8 mouse cellular contexts compared by ENCODE assay signal in the genomic region with DNA sequence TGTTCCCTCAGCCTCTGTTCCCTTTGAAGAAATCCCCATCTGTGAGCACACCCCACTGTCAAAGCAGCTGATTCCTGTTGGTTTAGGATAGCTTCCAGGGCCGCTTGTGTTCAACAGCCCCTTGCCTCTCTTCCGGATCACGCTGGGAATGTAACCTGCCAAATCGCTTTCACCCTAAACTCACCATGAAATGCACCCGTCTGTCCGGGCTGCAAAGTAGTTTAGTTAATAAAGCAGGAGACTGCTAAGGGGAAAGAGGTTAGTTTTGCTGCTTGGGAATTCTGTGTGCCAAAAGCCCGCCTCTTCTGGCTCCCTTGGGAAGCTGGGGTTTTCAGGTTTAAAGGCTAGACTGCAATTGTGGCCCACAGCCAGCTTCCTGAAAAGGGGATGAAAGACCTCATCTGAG.
DNase-seq lines count a peak whose midpoint lies in the region; ATAC-seq and TF ChIP-seq lines count a peak whose summit lies in the region.

No protein-coding gene starts in this region.

- WGBS in liver, adult 2 months, result 24% methylated on average over 7 of the region's 7 CpGs
- 31% methylated on average over 7 of the region's 7 CpGs for WGBS in liver, embryonic 12.5 days (ENCODE audit: insufficient replicate concordance)
- WGBS in heart, embryonic 10.5 days, result 15% methylated on average over 7 of the region's 7 CpGs
- WGBS in kidney, embryonic 15.5 days, result 7% methylated on average over 7 of the region's 7 CpGs
- WGBS in midbrain, embryonic 15.5 days, result 8% methylated on average over 7 of the region's 7 CpGs
- 22% methylated on average over 7 of the region's 7 CpGs for WGBS in intestine, embryonic 16.5 days

- no peaks in the 10 kb centered on the region for H3K27me3 ChIP-seq in liver, adult 2 months (ENCODE audit: control insufficient read depth, insufficient read depth, low read length)
- no peaks in the 10 kb centered on the region for H3K27me3 ChIP-seq in liver, embryonic 12.5 days (replicated peaks)
- H3K27me3 ChIP-seq in heart, embryonic 10.5 days (ENCODE audit: insufficient read depth, poor library complexity, severe bottlenecking), result no peaks in the 10 kb centered on the region
- no peaks in the 10 kb centered on the region for H3K27me3 ChIP-seq in kidney, embryonic 15.5 days
- H3K27me3 ChIP-seq in midbrain, embryonic 15.5 days (replicated peaks), result 0 out of 2 replicates have a peak, but pooled peaks cover 2% of the 10 kb centered on the region
- no peaks in the 10 kb centered on the region for H3K27me3 ChIP-seq in intestine, embryonic 16.5 days (replicated peaks; ENCODE audit: control insufficient read depth, insufficient read depth, low read length)

- H3K4me3 ChIP-seq in liver, adult 2 months (ENCODE audit: insufficient read depth, low read depth, low read length), result 0 out of 2 replicates have a peak overlapping the region, but pooled peaks have one; percentile 28
- no peak overlapping the region for H3K4me3 ChIP-seq in liver, embryonic 12.5 days
- peak overlapping the region; percentile 37 for H3K4me3 ChIP-seq in heart, embryonic 10.5 days
- H3K4me3 ChIP-seq in kidney, embryonic 15.5 days (replicated peaks), result no peak overlapping the region
- no peak overlapping the region for H3K4me3 ChIP-seq in midbrain, embryonic 15.5 days
- H3K4me3 ChIP-seq in intestine, embryonic 16.5 days (ENCODE audit: low read length), result no peak overlapping the region

- no peak overlapping the region for H3K27ac ChIP-seq in liver, adult 2 months (replicated peaks; ENCODE audit: insufficient read depth, low read depth, low read length)
- H3K27ac ChIP-seq in liver, embryonic 12.5 days, result no peak overlapping the region
- H3K27ac ChIP-seq in heart, embryonic 10.5 days, result no peak overlapping the region
- H3K27ac ChIP-seq in kidney, embryonic 15.5 days, result no peak overlapping the region
- H3K27ac ChIP-seq in midbrain, embryonic 15.5 days, result no peak overlapping the region
- no peak overlapping the region for H3K27ac ChIP-seq in intestine, embryonic 16.5 days (ENCODE audit: low read length)

- H3K4me2 ChIP-seq in liver, embryonic 12.5 days, result no peak overlapping the region
- peak overlapping the region; percentile 42 for H3K4me2 ChIP-seq in kidney, embryonic 15.5 days
- H3K4me2 ChIP-seq in midbrain, embryonic 15.5 days, result peak overlapping the region; percentile 20
- no peak overlapping the region for H3K4me2 ChIP-seq in intestine, embryonic 16.5 days (ENCODE audit: low read depth, low read length)

- H3K9me3 ChIP-seq in liver, embryonic 12.5 days (replicated peaks), result no peaks in the 10 kb centered on the region
- H3K9me3 ChIP-seq in heart, embryonic 10.5 days, result no peaks in the 10 kb centered on the region
- no peaks in the 10 kb centered on the region for H3K9me3 ChIP-seq in kidney, embryonic 15.5 days (replicated peaks)
- H3K9me3 ChIP-seq in midbrain, embryonic 15.5 days, result no peaks in the 10 kb centered on the region
- H3K9me3 ChIP-seq in intestine, embryonic 16.5 days (ENCODE audit: control insufficient read depth, low read length), result no peaks in the 10 kb centered on the region

- H3K4me1 ChIP-seq in liver, adult 2 months (ENCODE audit: control insufficient read depth, insufficient read depth, low read length), result no peaks in the 10 kb centered on the region
- H3K4me1 ChIP-seq in liver, embryonic 12.5 days, result no peaks in the 10 kb centered on the region
- H3K4me1 ChIP-seq in heart, embryonic 10.5 days, result no peaks in the 10 kb centered on the region
- peaks cover 10% of the 10 kb centered on the region; the same call in 1 of the 2 replicates for H3K4me1 ChIP-seq in kidney, embryonic 15.5 days
- 0 out of 2 replicates have a peak, but pooled peaks cover 4% of the 10 kb centered on the region for H3K4me1 ChIP-seq in midbrain, embryonic 15.5 days
- H3K4me1 ChIP-seq in intestine, embryonic 16.5 days (ENCODE audit: control insufficient read depth, insufficient read depth, low read length), result no peaks in the 10 kb centered on the region

- no peak overlapping the region for H3K9ac ChIP-seq in liver, adult 2 months (ENCODE audit: low read depth, low read length)
- no peak overlapping the region for H3K9ac ChIP-seq in liver, embryonic 12.5 days
- H3K9ac ChIP-seq in kidney, embryonic 15.5 days, result no peak overlapping the region
- H3K9ac ChIP-seq in midbrain, embryonic 15.5 days, result no peak overlapping the region
- H3K9ac ChIP-seq in intestine, embryonic 16.5 days (ENCODE audit: low read depth, low read length), result no peak overlapping the region

- ATAC-seq in liver, embryonic 12.5 days, result no peak
- no peak for ATAC-seq in kidney, embryonic 15.5 days (replicated peaks; ENCODE audit: low FRiP score)
- ATAC-seq in midbrain, embryonic 15.5 days (replicated peaks), result peak; percentile 76
- no peak for ATAC-seq in megakaryocyte progenitor cell, adult 5-6 weeks (replicated peaks; ENCODE audit: poor library complexity)
- no peak for ATAC-seq in intestine, embryonic 16.5 days

- TF ChIP-seq POLR2A in liver, adult 2 months (IDR thresholded peaks at IDR 0.05; ENCODE audit: extremely low read depth, insufficient read depth, low read length), result no peak

- DNase-seq in liver, adult 2 months (ENCODE audit: extremely low read depth, low read depth, low spot score), result peak; percentile 44
- peak; percentile 15 for DNase-seq in embryo, embryonic 9.5 days (ENCODE audit: extremely low spot score)
- no peak for DNase-seq in heart, embryonic 10.5 days (ENCODE audit: low spot score)

- no peaks in the 10 kb centered on the region for H3K79me2 ChIP-seq in liver, adult 2 months (ENCODE audit: control insufficient read depth, insufficient read depth, low read length)

- H3K36me3 ChIP-seq in liver, adult 2 months (ENCODE audit: control insufficient read depth, insufficient read depth, low read length), result no peaks in the 10 kb centered on the region
- H3K36me3 ChIP-seq in liver, embryonic 12.5 days, result no peaks in the 10 kb centered on the region
- no peaks in the 10 kb centered on the region for H3K36me3 ChIP-seq in heart, embryonic 10.5 days
- no peaks in the 10 kb centered on the region for H3K36me3 ChIP-seq in kidney, embryonic 15.5 days
- H3K36me3 ChIP-seq in midbrain, embryonic 15.5 days (replicated peaks), result no peaks in the 10 kb centered on the region
- no peaks in the 10 kb centered on the region for H3K36me3 ChIP-seq in intestine, embryonic 16.5 days (ENCODE audit: control insufficient read depth, insufficient read depth, low read length)

- no peak for TF ChIP-seq CTCF in liver, adult 2 months (IDR thresholded peaks at IDR 0.05; ENCODE audit: low read depth, low read length)

Comparison
In these comparisons a context has a peak if more than half of its experiments do, and no peak if none do; other contexts are left out.
1. H3K4me3 ChIP-seq: peak in liver, adult 2 months (single experiment) and heart, embryonic 10.5 days (single experiment); none in liver, embryonic 12.5 days (single experiment), kidney, embryonic 15.5 days (single experiment), midbrain, embryonic 15.5 days (single experiment) and intestine, embryonic 16.5 days (single experiment).
2. H3K4me2 ChIP-seq: peak in kidney, embryonic 15.5 days (single experiment) and midbrain, embryonic 15.5 days (single experiment); none in liver, embryonic 12.5 days (single experiment) and intestine, embryonic 16.5 days (single experiment).